Mouse (Mus musculus) intestine, embryonic 14.5 days (tissue): ENCODE results near the gene Ambra1. TPM values are rescaled to one million over a fixed set of nuclear protein-coding genes. Genes with fewer than 3 reads are reported as not detected.

Experiments used
- ATAC-seq: fragments of 200-750 bp; cut with Nextera tagmentation; replicated peaks from 2 replicates; pipeline ENCODE4 v1.8.0; 2017; ENCODE audit warnings: low read depth, moderate number of reproducible peaks, moderate TSS enrichment, moderate library complexity; ENCODE audit not compliant: low FRiP score, low TSS enrichment
- DNase-seq: peaks from one replicate; pipeline ENCODE4 v3.0.0-alpha.2; 2018; ENCODE audit warnings: low spot score
- H3K27ac ChIP-seq: fragments of 300-500 bp; sonication (generic); 2 replicates; pipeline ENCODE4 v1.5.1; 2014; ENCODE audit warnings: low read depth, mild to moderate bottlenecking, control low read depth
- H3K27me3 ChIP-seq: fragments of 300-500 bp; sonication (generic); replicated peaks from 2 replicates; pipeline ENCODE4 v1.6.1; 2014; ENCODE audit warnings: low read length, control low read depth; ENCODE audit not compliant: control insufficient read depth, insufficient read depth
- H3K36me3 ChIP-seq: fragments of 300-500 bp; sonication (generic); 2 replicates; pipeline ENCODE4 v1.6.1; 2014; ENCODE audit warnings: low read length, control low read depth; ENCODE audit not compliant: control insufficient read depth, insufficient read depth
- H3K4me1 ChIP-seq: fragments of 300-500 bp; sonication (generic); replicated peaks from 2 replicates; pipeline ENCODE4 v1.6.1; 2014; ENCODE audit warnings: low read length, control low read depth, mixed read lengths; ENCODE audit not compliant: control insufficient read depth, insufficient read depth
- H3K4me2 ChIP-seq: fragments of 300-500 bp; sonication (generic); 2 replicates; pipeline ENCODE4 v1.6.1; 2014; ENCODE audit warnings: low read length
- H3K4me3 ChIP-seq: fragments of 300-500 bp; sonication (generic); 2 replicates; pipeline ENCODE4 v1.5.1; 2014; ENCODE audit warnings: low read depth, low read length, control low read depth, mixed read lengths
- H3K9ac ChIP-seq: fragments of 300-500 bp; sonication (generic); 2 replicates; pipeline ENCODE4 v1.6.1; 2014; ENCODE audit warnings: mild to moderate bottlenecking, low read length
- H3K9me3 ChIP-seq: fragments of 300-500 bp; sonication (generic); 2 replicates; pipeline ENCODE4 v1.6.1; 2016; ENCODE audit warnings: low read length, control low read depth; ENCODE audit not compliant: control insufficient read depth
- WGBS: fragments of 180-500 bp; shearing (Covaris S2); extraction: QIAGEN DNeasy Blood & Tissue Kit; methylation state at CpG from one replicate; pipeline ENCODE4 v1.1.7; 2014; 5-methylcytosine and 5-hydroxymethylcytosine counted together
- polyA plus RNA-seq: library from polyadenylated mRNA; unstranded; fragments of >200 nt; fragmentation: Nextera tagmentation; extraction: Ambion mirVana; gene quantifications from 2 replicates; pipeline ENCODE4 v1.2.1, GENCODE M21; 2014

Ambra1 gene
- polyA plus RNA-seq, 1 experiment from 2014 or later, result 15.7 TPM

- Histone ChIP-seq H3K4me3 (peak overlapping the region; percentile 54), H3K27ac (no peak overlapping the region), H3K36me3 (peaks cover 7% of the 10 kb centered on the region), H3K4me1 (no peaks in the 10 kb centered on the region; the same call in 1 of the 2 replicates), H3K27me3 (peaks cover 38% of the 10 kb centered on the region), H3K4me2 (peak overlapping the region; percentile 97), H3K9me3 (no peaks in the 10 kb centered on the region), H3K9ac (no peak overlapping the region)
- ATAC-seq (no peak), DNase-seq (no peak)
- 3% methylated on average over 37 of the region's 37 CpGs for WGBS
Measured at GRCm38 (mm10) chr2:91922586-91923414, 192.9 kb downstream of the Ambra1 start.

- Histone ChIP-seq H3K27me3 (peaks cover 38% of the 10 kb centered on the region), H3K27ac (no peak overlapping the region), H3K9ac (no peak overlapping the region), H3K4me2 (peak overlapping the region; percentile 47), H3K4me1 (no peaks in the 10 kb centered on the region; the same call in 1 of the 2 replicates), H3K4me3 (peak overlapping the region; percentile 20), H3K36me3 (no peaks in the 10 kb centered on the region), H3K9me3 (no peaks in the 10 kb centered on the region)
- ATAC-seq, result no peak
- 5% methylated on average over 54 of the region's 54 CpGs for WGBS
- peak; percentile 81 for DNase-seq
Measured at GRCm38 (mm10) chr2:91923415-91924337, 193.7 kb downstream of the Ambra1 start.

GRCm38 (mm10) chr2:91924726-91925125 lies 194.8 kb downstream of the Ambra1 start:
- no peak overlapping the region for H3K27ac ChIP-seq
- ATAC-seq, result no peak
- H3K4me1 ChIP-seq, result peaks cover 5% of the 10 kb centered on the region; the same call in 1 of the 2 replicates
- H3K27me3 ChIP-seq, result peaks cover 38% of the 10 kb centered on the region
- H3K4me3 ChIP-seq, result no peak overlapping the region
- no peak overlapping the region for H3K9ac ChIP-seq
- H3K36me3 ChIP-seq, result no peaks in the 10 kb centered on the region
- no peak overlapping the region for H3K4me2 ChIP-seq
- WGBS, result 67% methylated on average over 1 of the region's 1 CpGs
- H3K9me3 ChIP-seq, result no peaks in the 10 kb centered on the region
- DNase-seq, result no peak

GRCm38 (mm10) chr2:91925442-91925841 lies 195.5 kb downstream of the Ambra1 start:
- H3K27me3 ChIP-seq, result peaks cover 38% of the 10 kb centered on the region
- no peak overlapping the region for H3K27ac ChIP-seq
- no peaks in the 10 kb centered on the region for H3K9me3 ChIP-seq
- no peak overlapping the region for H3K9ac ChIP-seq
- H3K4me2 ChIP-seq, result no peak overlapping the region
- peaks cover 8% of the 10 kb centered on the region; the same call in 1 of the 2 replicates for H3K4me1 ChIP-seq
- no peaks in the 10 kb centered on the region for H3K36me3 ChIP-seq
- DNase-seq (no peak), ATAC-seq (no peak)
- 79% methylated on average over 15 of the region's 15 CpGs for whole genome bisulfite sequencing
- H3K4me3 ChIP-seq, result no peak overlapping the region

- no peak for ATAC-seq
- no peaks in the 10 kb centered on the region for H3K36me3 ChIP-seq
- H3K27ac ChIP-seq, result no peak within 1 kb of the TSS
- H3K4me3 ChIP-seq, result no peak within 1 kb of the TSS
- H3K9me3 ChIP-seq, result no peaks in the 10 kb centered on the region
- H3K27me3 ChIP-seq, result peaks cover 27% of the 10 kb centered on the region
- H3K4me1 ChIP-seq, result peaks cover 8% of the 10 kb centered on the region; the same call in 1 of the 2 replicates
- H3K4me2 ChIP-seq, result 0 out of 2 replicates have a peak within 1 kb of the TSS, but pooled peaks have one; percentile 2
- no peak for DNase-seq
- H3K9ac ChIP-seq, result no peak within 1 kb of the TSS
- WGBS, result 83% methylated on average over 3 of the region's 3 CpGs
Measured at GRCm38 (mm10) chr2:91926949-91927348, 197.0 kb downstream of the Ambra1 start, which contains the start of gene Chrm4. Gene Chrm4, plus strand, starts transcription at chr2:91927249.

- peaks cover 17% of the 10 kb centered on the region for H3K27me3 ChIP-seq
- no peaks in the 10 kb centered on the region for H3K9me3 ChIP-seq
- H3K27ac ChIP-seq, result no peak overlapping the region
- H3K36me3 ChIP-seq, result peaks cover under 1% of the 10 kb centered on the region; the same call in 1 of the 2 replicates
- DNase-seq, result peak; percentile 88
- 0 out of 2 replicates have a peak overlapping the region, but pooled peaks have one; percentile 2 for H3K4me2 ChIP-seq
- H3K9ac ChIP-seq, result no peak overlapping the region
- no peak for ATAC-seq
- H3K4me1 ChIP-seq, result peaks cover 15% of the 10 kb centered on the region
- H3K4me3 ChIP-seq, result no peak overlapping the region
- WGBS, result 40% methylated on average over 34 of the region's 34 CpGs
Measured at GRCm38 (mm10) chr2:91927826-91928533, 198.0 kb downstream of the Ambra1 start.

- WGBS, result 65% methylated on average over 23 of the region's 23 CpGs
- H3K27ac ChIP-seq, result no peak overlapping the region
- peaks cover 23% of the 10 kb centered on the region for H3K4me1 ChIP-seq
- H3K4me3 ChIP-seq, result no peak overlapping the region
- no peak overlapping the region for H3K9ac ChIP-seq
- DNase-seq, result no peak
- H3K9me3 ChIP-seq, result no peaks in the 10 kb centered on the region
- ATAC-seq, result no peak
- peaks cover 9% of the 10 kb centered on the region for H3K27me3 ChIP-seq
- H3K4me2 ChIP-seq, result no peak overlapping the region
- H3K36me3 ChIP-seq, result peaks cover 8% of the 10 kb centered on the region; the same call in 1 of the 2 replicates
Measured at GRCm38 (mm10) chr2:91928534-91929350, 198.8 kb downstream of the Ambra1 start.
